Mouse (Mus musculus) hindbrain, embryonic 12.5 days (tissue): Measurements from ENCODE around the gene Fyn. TPM values are rescaled to one million over a fixed set of nuclear protein-coding genes. Genes with fewer than 3 reads are reported as not detected.

Experiments
- ATAC-seq: fragments of 200-750 bp; cut with Nextera tagmentation; 2 replicates; pipeline ENCODE4 v1.8.0; 2017; ENCODE audit warnings: moderate TSS enrichment; ENCODE audit not compliant: low FRiP score
- H3K27ac ChIP-seq: fragments of 300-500 bp; sonication (generic); 2 replicates; pipeline ENCODE4 v1.5.1; 2016; ENCODE audit warnings: mild to moderate bottlenecking
- H3K27me3 ChIP-seq: fragments of 300-500 bp; sonication (generic); 2 replicates; pipeline ENCODE4 v1.6.1; 2016; ENCODE audit warnings: mild to moderate bottlenecking
- H3K36me3 ChIP-seq: fragments of 300-500 bp; sonication (generic); 2 replicates; pipeline ENCODE4 v1.6.1; 2016; ENCODE audit warnings: mild to moderate bottlenecking
- H3K4me1 ChIP-seq: fragments of 300-500 bp; sonication (generic); 2 replicates; pipeline ENCODE4 v1.6.1; 2016
- H3K4me2 ChIP-seq: fragments of 300-500 bp; sonication (generic); replicated peaks from 2 replicates; pipeline ENCODE4 v1.6.1; 2016; ENCODE audit warnings: mild to moderate bottlenecking
- H3K4me3 ChIP-seq: fragments of 300-500 bp; sonication (generic); 2 replicates; pipeline ENCODE4 v1.5.1; 2016; ENCODE audit warnings: mild to moderate bottlenecking
- H3K9ac ChIP-seq: fragments of 300-500 bp; sonication (generic); 2 replicates; pipeline ENCODE4 v1.6.1; 2016; ENCODE audit warnings: mild to moderate bottlenecking, moderate library complexity
- H3K9me3 ChIP-seq: fragments of 300-500 bp; sonication (generic); replicated peaks from 2 replicates; pipeline ENCODE4 v1.6.1; 2016; ENCODE audit warnings: mild to moderate bottlenecking
- WGBS: fragments of 180-500 bp; shearing (Covaris S2); methylation state at CpG from one replicate; pipeline ENCODE4 v1.1.7; 2016; 5-methylcytosine and 5-hydroxymethylcytosine counted together
- polyA plus RNA-seq: library from polyadenylated mRNA; unstranded; fragments of >200 nt; fragmentation: Nextera tagmentation; extraction: Ambion mirVana; gene quantifications from 2 replicates; pipeline ENCODE4 v1.2.1, GENCODE M21; 2016

The Fyn gene
- 64.8 and 67.9 TPM in 2 replicates for polyA plus RNA-seq

DNA sequence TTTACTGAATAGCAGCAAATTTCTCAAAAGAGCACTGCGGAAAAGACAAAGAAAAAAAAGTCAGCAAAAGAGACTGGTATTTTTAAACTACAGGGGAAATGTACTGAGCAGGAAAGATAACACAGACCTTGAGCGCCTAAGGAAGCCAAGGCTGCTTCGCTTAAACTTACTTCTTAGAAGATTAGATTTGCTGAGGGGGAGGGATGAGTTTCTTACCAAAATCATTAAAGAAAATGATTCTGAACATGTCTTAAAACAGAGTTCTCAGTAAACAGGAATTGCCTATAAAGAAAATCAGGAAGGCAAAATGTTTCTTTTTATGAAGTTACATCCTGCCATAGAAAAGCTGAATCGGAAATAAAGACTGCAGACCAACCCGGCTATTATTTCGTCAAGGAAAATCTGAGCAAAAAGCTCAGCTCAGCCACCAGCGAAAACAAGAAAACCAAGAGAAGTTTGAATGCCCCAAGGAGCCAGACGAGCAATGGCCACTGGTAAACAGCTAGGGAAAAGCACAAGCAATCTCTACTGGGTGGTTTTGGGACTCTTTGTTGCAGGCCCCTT lies at the start of gene Fyn:
Fyn (plus strand) TSS at position 284 of the 564 bp plus-strand sequence.
- peak within 1 kb of the TSS; percentile 97 for H3K9ac ChIP-seq
- peak within 1 kb of the TSS; percentile 98 for H3K27ac ChIP-seq
- H3K4me2 ChIP-seq, result peak within 1 kb of the TSS; percentile 64
- no peaks in the 10 kb centered on the region for H3K9me3 ChIP-seq
- H3K4me3 ChIP-seq, result peak within 1 kb of the TSS; percentile 93
- no peak for ATAC-seq
- H3K27me3 ChIP-seq, result no peaks in the 10 kb centered on the region
- 35% methylated on average over 8 of the region's 8 CpGs for WGBS
- peaks cover 33% of the 10 kb centered on the region for H3K4me1 ChIP-seq
- no peaks in the 10 kb centered on the region for H3K36me3 ChIP-seq

DNA sequence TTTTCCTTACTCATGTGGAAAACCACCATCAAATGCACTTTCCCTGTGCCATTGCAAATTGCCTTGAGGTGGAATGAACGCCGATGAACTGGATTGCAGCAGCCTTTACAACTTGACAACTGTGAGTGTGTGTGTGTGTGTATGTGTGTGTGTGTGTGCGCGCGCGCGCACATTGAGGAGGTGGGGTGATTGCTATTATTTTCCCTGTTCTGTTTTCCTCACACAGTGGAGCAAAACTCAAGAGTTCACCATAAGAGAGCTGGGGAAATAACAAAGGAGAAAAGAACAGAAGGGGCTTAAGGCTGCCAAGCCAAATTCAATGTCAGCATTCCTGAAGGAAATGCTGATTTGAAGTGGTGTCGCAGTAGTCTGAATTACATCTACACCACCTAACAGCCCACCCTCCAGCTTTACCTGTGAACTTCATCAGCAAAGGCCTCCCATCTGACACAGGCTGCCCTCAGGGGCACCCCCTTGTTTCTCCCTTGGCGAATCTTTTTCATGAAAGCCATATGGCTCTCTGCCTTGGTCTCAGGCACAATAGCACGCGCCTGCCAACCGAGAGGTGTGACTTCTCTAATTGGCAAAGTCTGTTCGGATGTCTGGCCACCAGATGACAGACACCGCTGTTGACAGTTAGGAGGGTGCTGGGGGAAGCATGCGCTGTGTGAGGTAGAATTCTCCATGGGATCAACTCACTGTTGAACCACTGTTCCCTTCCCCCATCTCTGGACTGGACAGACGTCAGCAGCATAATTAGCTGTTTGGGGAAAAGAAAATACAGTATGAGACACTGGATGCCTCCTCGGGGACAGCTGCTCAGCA lies 47.6 kb upstream of the Fyn start:
- Histone ChIP-seq H3K9ac (no peak overlapping the region), H3K4me3 (no peak overlapping the region), H3K27ac (0 out of 2 replicates have a peak overlapping the region, but pooled peaks have one; percentile 40), H3K36me3 (no peaks in the 10 kb centered on the region), H3K4me2 (peak overlapping the region; percentile 13), H3K27me3 (no peaks in the 10 kb centered on the region), H3K9me3 (no peaks in the 10 kb centered on the region), H3K4me1 (peaks cover 12% of the 10 kb centered on the region)
- 64% methylated on average over 17 of the region's 17 CpGs for WGBS
- ATAC-seq, result peak; percentile 73

DNA sequence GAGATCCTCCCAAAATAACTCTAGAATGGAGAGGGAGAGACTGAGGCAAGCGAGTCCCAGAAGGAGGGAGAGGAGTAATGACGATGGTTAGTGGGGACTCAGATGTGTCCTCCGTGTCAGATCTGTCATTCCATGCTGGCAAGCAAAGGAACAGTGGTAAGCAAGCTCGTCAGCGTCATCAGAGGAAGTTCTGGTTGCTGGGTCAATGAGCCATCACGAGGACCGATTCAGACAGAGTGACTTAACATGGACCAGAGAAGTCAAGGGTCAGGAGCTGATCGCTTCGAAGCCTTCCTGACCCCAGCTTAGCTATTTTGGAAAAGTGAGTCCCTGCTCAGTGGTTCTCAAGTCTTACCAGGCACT lies 47.1 kb upstream of the Fyn start:
- Histone ChIP-seq H3K4me3 (no peak overlapping the region), H3K36me3 (no peaks in the 10 kb centered on the region), H3K27ac (no peak overlapping the region), H3K4me1 (peaks cover 12% of the 10 kb centered on the region), H3K9me3 (no peaks in the 10 kb centered on the region), H3K9ac (no peak overlapping the region), H3K27me3 (no peaks in the 10 kb centered on the region), H3K4me2 (peak overlapping the region; percentile 13)
- WGBS, result 55% methylated on average over 9 of the region's 9 CpGs
- no peak; the same call in none of the 2 replicates for ATAC-seq

DNA sequence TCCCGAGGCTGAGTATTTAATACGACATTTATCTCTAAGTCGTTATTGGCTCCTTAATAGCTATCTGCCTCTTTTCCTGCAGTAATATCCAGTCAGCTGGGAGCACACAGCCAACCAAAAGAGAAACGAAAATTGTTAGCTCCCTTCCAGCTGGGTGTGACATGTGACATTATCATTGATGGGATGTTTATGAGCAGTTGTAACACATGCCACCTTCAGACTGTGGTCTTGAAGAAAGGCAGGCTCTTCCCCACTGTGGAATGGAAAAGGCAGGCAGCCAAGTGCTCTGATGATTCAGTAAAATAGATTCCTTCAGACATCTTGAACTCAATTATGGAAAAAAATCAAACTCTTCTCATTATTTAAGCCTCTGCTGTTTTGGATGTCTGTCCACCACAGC lies 46.5 kb upstream of the Fyn start:
- Histone ChIP-seq H3K4me3 (no peak overlapping the region), H3K4me2 (no peak overlapping the region), H3K36me3 (no peaks in the 10 kb centered on the region), H3K4me1 (peaks cover 12% of the 10 kb centered on the region), H3K27ac (no peak overlapping the region), H3K9ac (no peak overlapping the region), H3K27me3 (no peaks in the 10 kb centered on the region), H3K9me3 (no peaks in the 10 kb centered on the region)
- 76% methylated on average over 4 of the region's 4 CpGs for WGBS
- no peak for ATAC-seq

DNA sequence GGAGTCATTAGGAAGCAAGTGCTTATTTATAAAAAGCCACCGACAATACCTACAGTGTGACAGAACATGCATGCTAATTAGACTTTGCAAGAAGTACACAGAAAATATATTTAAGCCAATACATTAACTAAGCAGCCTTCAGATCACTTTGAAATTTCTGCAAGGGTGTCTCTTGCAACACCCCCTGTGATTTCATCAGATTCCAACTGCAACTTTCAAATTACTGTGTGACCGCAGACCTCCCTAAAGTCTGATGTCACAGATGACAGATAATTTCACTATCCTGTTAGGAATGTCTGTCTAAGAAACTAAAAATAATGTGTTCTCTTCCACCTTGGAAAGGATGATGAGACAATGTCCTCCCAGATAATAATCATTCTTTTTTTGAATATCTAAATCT lies 44.4 kb upstream of the Fyn start:
- Histone ChIP-seq H3K27me3 (no peaks in the 10 kb centered on the region), H3K4me1 (peaks cover 12% of the 10 kb centered on the region), H3K4me2 (no peak overlapping the region), H3K9ac (no peak overlapping the region), H3K4me3 (no peak overlapping the region), H3K9me3 (no peaks in the 10 kb centered on the region), H3K36me3 (no peaks in the 10 kb centered on the region), H3K27ac (no peak overlapping the region)
- no peak for ATAC-seq
- WGBS, result 83% methylated on average over 2 of the region's 2 CpGs

DNA sequence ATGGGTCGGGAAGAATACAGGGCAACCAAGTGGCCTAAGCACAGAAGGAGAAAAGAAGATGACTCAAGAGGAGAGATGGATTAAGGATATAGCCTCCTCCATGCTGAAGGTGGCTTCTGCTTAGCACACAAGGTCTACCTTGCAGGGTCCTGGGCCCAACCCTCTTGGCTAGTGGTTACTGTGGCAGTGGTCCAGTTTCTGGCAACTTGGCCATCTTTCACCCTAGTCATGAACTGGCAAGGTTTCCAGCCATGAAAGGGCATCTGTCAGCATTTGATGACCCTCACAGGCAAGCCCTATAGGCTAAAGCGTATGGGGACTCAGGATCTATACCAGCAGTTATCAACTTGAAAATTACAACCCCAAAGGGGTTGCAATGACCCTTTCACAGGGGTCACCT lies 40.0 kb upstream of the Fyn start:
- Histone ChIP-seq H3K27ac (no peak overlapping the region), H3K4me1 (no peaks in the 10 kb centered on the region), H3K9me3 (peaks cover 10% of the 10 kb centered on the region; the same call in 1 of the 2 replicates), H3K9ac (no peak overlapping the region), H3K4me3 (no peak overlapping the region), H3K36me3 (no peaks in the 10 kb centered on the region), H3K27me3 (no peaks in the 10 kb centered on the region), H3K4me2 (no peak overlapping the region)
- no peak for ATAC-seq
- 91% methylated on average over 2 of the region's 2 CpGs for WGBS

DNA sequence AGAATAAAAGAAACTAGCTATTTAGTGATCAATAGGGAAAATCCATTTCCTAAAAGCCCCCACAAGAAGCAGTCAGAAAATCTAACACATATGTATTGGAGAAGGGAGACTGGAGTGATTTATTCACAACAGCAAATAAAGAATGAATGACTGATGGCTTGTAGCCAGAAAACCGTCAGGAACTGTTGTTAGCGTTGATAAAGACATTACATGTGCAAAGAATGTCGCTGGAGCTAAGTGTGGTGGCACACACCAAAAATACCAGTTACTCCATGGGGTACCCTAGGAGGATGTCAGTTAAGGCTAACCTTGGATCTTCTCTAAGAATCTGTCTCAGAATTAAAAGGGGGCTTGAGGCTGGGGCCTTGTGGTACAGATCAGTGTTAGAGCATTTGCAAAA lies 34.3 kb upstream of the Fyn start:
- Histone ChIP-seq H3K36me3 (no peaks in the 10 kb centered on the region), H3K4me3 (no peak overlapping the region), H3K4me2 (no peak overlapping the region), H3K9ac (no peak overlapping the region), H3K27me3 (no peaks in the 10 kb centered on the region), H3K9me3 (peaks cover 10% of the 10 kb centered on the region; the same call in 1 of the 2 replicates), H3K4me1 (no peaks in the 10 kb centered on the region), H3K27ac (no peak overlapping the region)
- no peak for ATAC-seq
- WGBS, result 61% methylated on average over 3 of the region's 3 CpGs

DNA sequence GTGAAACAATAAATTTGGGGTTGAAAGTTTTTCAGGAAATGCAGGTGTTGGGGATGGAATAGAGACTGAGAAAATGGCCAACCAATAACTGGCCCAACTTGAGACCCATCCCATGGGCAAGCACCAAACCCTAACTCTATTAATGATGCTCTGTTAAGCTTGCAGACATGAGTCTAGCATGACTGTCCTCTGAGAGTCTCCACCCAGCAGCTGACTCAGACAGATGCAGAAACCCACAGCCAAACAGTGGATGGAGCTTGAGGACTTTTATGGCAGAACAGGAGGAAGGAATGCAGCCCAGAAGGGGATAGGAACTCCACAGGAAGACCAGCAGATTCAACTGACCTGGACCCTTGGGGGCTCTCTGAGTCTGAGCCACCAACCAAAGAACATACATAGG lies 32.8 kb upstream of the Fyn start:
- H3K27ac ChIP-seq, result no peak overlapping the region
- no peaks in the 10 kb centered on the region for H3K27me3 ChIP-seq
- H3K4me3 ChIP-seq, result no peak overlapping the region
- no peaks in the 10 kb centered on the region for H3K4me1 ChIP-seq
- no peak overlapping the region for H3K4me2 ChIP-seq
- ATAC-seq, result no peak
- H3K9ac ChIP-seq, result no peak overlapping the region
- H3K36me3 ChIP-seq, result no peaks in the 10 kb centered on the region
- peaks cover 10% of the 10 kb centered on the region; the same call in 1 of the 2 replicates for H3K9me3 ChIP-seq

DNA sequence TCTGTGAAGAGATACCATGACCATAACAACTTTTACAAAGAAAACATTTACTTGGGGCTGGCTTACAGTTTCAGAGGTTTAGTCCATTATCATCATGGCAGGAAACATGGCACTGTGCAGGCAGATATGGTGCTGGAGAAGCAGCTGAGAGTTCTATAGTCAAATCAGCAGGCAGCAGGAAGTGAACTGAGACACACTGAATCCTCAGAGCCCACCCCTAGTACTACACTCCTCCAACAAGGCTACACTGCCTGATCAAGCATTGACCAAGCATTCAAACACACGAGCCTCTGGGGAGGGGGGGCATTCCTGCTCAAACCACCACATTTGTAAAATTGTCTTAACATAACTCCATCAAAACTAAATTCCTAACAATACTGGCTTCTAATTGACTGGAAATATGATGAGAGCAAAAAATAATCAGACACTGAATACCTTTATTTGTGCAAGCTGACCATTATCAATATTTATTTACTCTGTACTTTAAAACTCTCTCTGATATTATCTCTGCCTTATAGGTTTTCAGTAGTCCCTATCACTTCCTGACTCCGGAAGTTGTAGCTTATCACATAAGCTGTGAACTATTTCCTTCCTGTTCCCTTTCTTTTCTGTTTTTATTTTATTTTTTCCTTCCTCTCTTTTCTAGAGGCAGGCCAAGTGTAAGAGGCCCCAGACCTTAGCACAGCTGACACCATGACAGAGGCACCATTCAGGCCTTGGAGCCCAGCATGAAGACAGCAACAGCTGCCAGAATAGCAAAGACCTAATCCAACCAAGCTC lies 29.3 kb upstream of the Fyn start:
- H3K27ac ChIP-seq, result no peak overlapping the region
- no peak for ATAC-seq
- H3K36me3 ChIP-seq, result no peaks in the 10 kb centered on the region
- WGBS, result 83% methylated on average over 2 of the region's 2 CpGs
- H3K4me1 ChIP-seq, result no peaks in the 10 kb centered on the region
- H3K9ac ChIP-seq, result no peak overlapping the region
- H3K9me3 ChIP-seq, result no peaks in the 10 kb centered on the region
- H3K4me2 ChIP-seq, result no peak overlapping the region
- H3K27me3 ChIP-seq, result no peaks in the 10 kb centered on the region; the same call in 1 of the 2 replicates
- no peak overlapping the region for H3K4me3 ChIP-seq

DNA sequence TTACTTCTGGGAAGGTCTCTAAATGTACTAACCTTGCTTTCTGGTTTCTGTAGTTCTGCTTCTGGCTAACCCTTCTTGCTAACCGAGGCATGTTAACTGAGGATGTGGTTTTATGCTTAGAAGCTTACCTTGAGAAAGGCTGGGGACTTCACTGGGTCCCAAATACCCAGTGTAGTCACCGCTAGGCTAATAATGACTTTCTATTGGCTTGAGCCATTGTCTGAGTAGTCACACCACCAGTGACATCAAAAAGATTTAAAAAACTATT lies 28.8 kb upstream of the Fyn start:
- Histone ChIP-seq H3K36me3 (no peaks in the 10 kb centered on the region), H3K9ac (no peak overlapping the region), H3K4me1 (no peaks in the 10 kb centered on the region), H3K27ac (no peak overlapping the region), H3K4me2 (no peak overlapping the region), H3K4me3 (no peak overlapping the region), H3K27me3 (no peaks in the 10 kb centered on the region; the same call in 1 of the 2 replicates), H3K9me3 (no peaks in the 10 kb centered on the region)
- no peak for ATAC-seq
- WGBS, result 91% methylated on average over 2 of the region's 2 CpGs

DNA sequence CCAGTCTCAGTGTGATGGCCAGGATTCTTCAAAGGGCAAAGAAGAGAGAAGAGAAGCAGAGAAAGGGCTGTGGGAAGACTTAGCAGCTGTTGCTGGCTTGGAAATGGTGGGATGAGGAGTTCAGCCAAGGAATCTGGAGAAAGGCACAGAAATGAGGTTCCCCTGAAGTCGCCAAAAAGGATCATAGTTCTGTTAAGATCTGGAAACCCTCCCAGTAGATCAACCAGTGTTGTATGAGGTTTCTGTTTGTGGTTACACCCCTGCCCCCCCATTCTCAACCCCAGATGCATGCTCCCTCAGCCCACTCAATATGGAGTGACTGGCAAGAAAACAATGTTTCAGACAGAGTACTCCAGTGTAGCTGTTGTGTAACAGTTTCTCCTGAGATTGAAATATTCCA lies 25.1 kb upstream of the Fyn start:
- no peak overlapping the region for H3K4me2 ChIP-seq
- H3K27ac ChIP-seq, result no peak overlapping the region
- H3K4me1 ChIP-seq, result no peaks in the 10 kb centered on the region
- WGBS, result 86% methylated on average over 1 of the region's 1 CpGs
- no peak overlapping the region for H3K9ac ChIP-seq
- no peaks in the 10 kb centered on the region for H3K9me3 ChIP-seq
- H3K27me3 ChIP-seq, result no peaks in the 10 kb centered on the region; the same call in 1 of the 2 replicates
- no peak overlapping the region for H3K4me3 ChIP-seq
- no peak for ATAC-seq
- no peaks in the 10 kb centered on the region for H3K36me3 ChIP-seq

DNA sequence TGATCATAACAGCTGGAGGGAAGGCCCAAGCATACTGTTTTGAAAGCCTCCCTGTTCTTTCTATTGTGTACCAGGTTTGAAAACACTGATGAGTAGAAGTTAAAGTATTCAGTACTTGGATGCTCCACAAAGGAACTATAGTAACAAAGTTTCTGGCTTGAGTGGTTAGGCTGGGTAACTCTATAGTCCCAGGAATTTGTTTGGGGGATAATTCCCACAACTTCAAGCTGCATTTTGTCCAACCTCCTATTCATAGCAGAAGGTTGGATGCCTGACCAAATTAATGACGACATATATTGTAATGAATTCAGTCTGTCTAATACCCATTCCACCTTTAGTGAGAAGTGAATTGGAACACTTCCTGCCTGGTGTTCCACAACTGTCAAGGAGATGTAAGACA lies 22.7 kb upstream of the Fyn start:
- Histone ChIP-seq H3K36me3 (no peaks in the 10 kb centered on the region), H3K9ac (no peak overlapping the region), H3K27ac (no peak overlapping the region), H3K4me1 (no peaks in the 10 kb centered on the region), H3K27me3 (no peaks in the 10 kb centered on the region; the same call in 1 of the 2 replicates), H3K9me3 (no peaks in the 10 kb centered on the region), H3K4me2 (no peak overlapping the region), H3K4me3 (no peak overlapping the region)
- ATAC-seq, result no peak
- WGBS, result 59% methylated on average over 1 of the region's 1 CpGs
